ENCODE assay signal across 8 mouse cellular contexts in genomic region chr15:86057413-86057812, GRCm38 (mm10). TPM values are rescaled to one million over a fixed set of nuclear protein-coding genes. Genes with fewer than 3 reads are reported as not detected.
DNase-seq lines count a peak whose midpoint lies in the region; ATAC-seq and TF ChIP-seq lines count a peak whose summit lies in the region.

Gene Gramd4 (plus strand): TSS chr15:86057695.

- H3K27ac ChIP-seq in left cerebral cortex, adult 2 months, result peak within 1 kb of the TSS; percentile 87
- H3K27ac ChIP-seq in bone marrow, adult 2 months (ENCODE audit: control insufficient read depth, insufficient read depth, low read depth, low read length, poor library complexity), result peak within 1 kb of the TSS; percentile 13; the same call in 1 of the 2 replicates
- H3K27ac ChIP-seq in forebrain, embryonic 13.5 days, result peak within 1 kb of the TSS; percentile 71
- H3K27ac ChIP-seq in hindbrain, embryonic 15.5 days (replicated peaks), result peak within 1 kb of the TSS; percentile 98
- no peak within 1 kb of the TSS for H3K27ac ChIP-seq in liver, embryonic 14.5 days
- H3K27ac ChIP-seq in stomach, embryonic 15.5 days, result peak within 1 kb of the TSS; percentile 28

- H3K4me1 ChIP-seq in bone marrow, adult 2 months (ENCODE audit: control insufficient read depth, insufficient read depth, low read length), result peaks cover 10% of the 10 kb centered on the region
- H3K4me1 ChIP-seq in forebrain, embryonic 13.5 days, result peaks cover 42% of the 10 kb centered on the region
- peaks cover 43% of the 10 kb centered on the region for H3K4me1 ChIP-seq in hindbrain, embryonic 15.5 days (replicated peaks)
- peaks cover 31 to 55% of the 10 kb centered on the region in 2 experiments for H3K4me1 ChIP-seq in liver, embryonic 14.5 days (replicated peaks; ENCODE audit: control insufficient read depth in 2 of 2, insufficient read depth in 2 of 2, low read length in 1 of 2)
- H3K4me1 ChIP-seq in stomach, embryonic 15.5 days, result peaks cover 41% of the 10 kb centered on the region

- intact Hi-C loops in left cerebral cortex, adult 2 months (cut with DNase I), result loop anchor here (10.0 kb wide), 1 partner anchor 157 kb away; the partner anchor contains the start of gene Tbc1d22a

- no peak for TF ChIP-seq EP300 in liver, embryonic 14.5 days (IDR thresholded peaks at IDR 0.05; ENCODE audit: low read depth)

- H3K4me2 ChIP-seq in forebrain, embryonic 13.5 days, result peak within 1 kb of the TSS; percentile 78
- H3K4me2 ChIP-seq in hindbrain, embryonic 15.5 days, result peak within 1 kb of the TSS; percentile 83
- peak within 1 kb of the TSS; percentile 72 for H3K4me2 ChIP-seq in liver, embryonic 14.5 days (ENCODE audit: low read depth)
- peak within 1 kb of the TSS; percentile 97 for H3K4me2 ChIP-seq in stomach, embryonic 15.5 days

- no peak for ATAC-seq in forebrain, embryonic 13.5 days
- ATAC-seq in hindbrain, embryonic 15.5 days (ENCODE audit: low FRiP score, low read depth), result no peak
- no peak for ATAC-seq in liver, embryonic 14.5 days (ENCODE audit: insufficient read depth)
- ATAC-seq in stomach, embryonic 15.5 days (ENCODE audit: insufficient read depth, low FRiP score, low read depth), result no peak
- ATAC-seq in frontal cortex, adult (ENCODE audit: low TSS enrichment), result no peak

- TF ChIP-seq POLR2A in bone marrow, adult 2 months (IDR thresholded peaks at IDR 0.05; ENCODE audit: borderline replicate concordance, control insufficient read depth, low read depth, low read length), result no peak

- H3K4me3 ChIP-seq in left cerebral cortex, adult 2 months, result peak within 1 kb of the TSS; percentile 55
- H3K4me3 ChIP-seq in bone marrow, adult 2 months (replicated peaks; ENCODE audit: control insufficient read depth, low read depth, low read length), result peak within 1 kb of the TSS; percentile 53
- peak within 1 kb of the TSS; percentile 81 for H3K4me3 ChIP-seq in forebrain, embryonic 13.5 days
- H3K4me3 ChIP-seq in hindbrain, embryonic 15.5 days, result peak within 1 kb of the TSS; percentile 93
- peak within 1 kb of the TSS; percentile 60 to 62 for H3K4me3 ChIP-seq in liver, embryonic 14.5 days (ENCODE audit: insufficient read depth in 1 of 2, low read depth in 2 of 2, low read length in 2 of 2)
- peak within 1 kb of the TSS; percentile 76 for H3K4me3 ChIP-seq in stomach, embryonic 15.5 days (replicated peaks)

- no peak for DNase-seq in left cerebral cortex, adult 2 months (ENCODE audit: extremely low spot score in 1 of 2, low spot score in 2 of 2)
- no peak for DNase-seq in left cerebral cortex, adult 9 months (ENCODE audit: low spot score in 2 of 2)
- no peak for DNase-seq in liver, embryonic 14.5 days (ENCODE audit: low read depth in 3 of 3, low spot score in 3 of 3)

- H3K9me3 ChIP-seq in forebrain, embryonic 13.5 days (replicated peaks), result no peaks in the 10 kb centered on the region
- no peaks in the 10 kb centered on the region for H3K9me3 ChIP-seq in hindbrain, embryonic 15.5 days
- no peaks in the 10 kb centered on the region for H3K9me3 ChIP-seq in liver, embryonic 14.5 days (ENCODE audit: control insufficient read depth, low read length)
- no peaks in the 10 kb centered on the region for H3K9me3 ChIP-seq in stomach, embryonic 15.5 days

- no peaks in the 10 kb centered on the region for H3K36me3 ChIP-seq in forebrain, embryonic 13.5 days (ENCODE audit: poor library complexity, severe bottlenecking)
- H3K36me3 ChIP-seq in hindbrain, embryonic 15.5 days, result no peaks in the 10 kb centered on the region
- H3K36me3 ChIP-seq in liver, embryonic 14.5 days (replicated peaks; ENCODE audit: control insufficient read depth, insufficient read depth, low read depth), result no peaks in the 10 kb centered on the region
- no peaks in the 10 kb centered on the region for H3K36me3 ChIP-seq in stomach, embryonic 15.5 days

- peak within 1 kb of the TSS; percentile 98 for H3K9ac ChIP-seq in forebrain, embryonic 13.5 days
- H3K9ac ChIP-seq in hindbrain, embryonic 15.5 days, result peak within 1 kb of the TSS; percentile 100
- peak within 1 kb of the TSS; percentile 67 for H3K9ac ChIP-seq in liver, embryonic 14.5 days (replicated peaks)
- H3K9ac ChIP-seq in stomach, embryonic 15.5 days, result peak within 1 kb of the TSS; percentile 29; the same call in 1 of the 2 replicates

- 24% methylated on average over 6 of the region's 6 CpGs for WGBS in bone marrow, adult 2 months
- 25% methylated on average over 6 of the region's 6 CpGs for WGBS in forebrain, embryonic 13.5 days
- 34% methylated on average over 6 of the region's 6 CpGs for WGBS in hindbrain, embryonic 15.5 days
- 37% methylated on average over 6 of the region's 6 CpGs for WGBS in liver, embryonic 14.5 days (ENCODE audit: insufficient replicate concordance)
- WGBS in stomach, embryonic 15.5 days, result 27% methylated on average over 6 of the region's 6 CpGs

- no peak for TF ChIP-seq CTCF in left cerebral cortex, adult 2 months (IDR thresholded peaks at IDR 0.05)
- no peak for TF ChIP-seq CTCF in bone marrow, adult 2 months (IDR thresholded peaks at IDR 0.05; ENCODE audit: control insufficient read depth, insufficient read depth, low read length)
- no peak for TF ChIP-seq CTCF in liver, embryonic 14.5 days (IDR thresholded peaks at IDR 0.05; ENCODE audit: low read depth)

- H3K27me3 ChIP-seq in forebrain, embryonic 13.5 days, result no peaks in the 10 kb centered on the region
- H3K27me3 ChIP-seq in hindbrain, embryonic 15.5 days, result no peaks in the 10 kb centered on the region
- H3K27me3 ChIP-seq in liver, embryonic 14.5 days (ENCODE audit: control insufficient read depth, insufficient read depth, low read length), result no peaks in the 10 kb centered on the region
- H3K27me3 ChIP-seq in stomach, embryonic 15.5 days (replicated peaks), result no peaks in the 10 kb centered on the region

RNA-seq across cellular contexts. Expression of gene Gramd4, which starts in this region (rescaled TPM):
- total RNA-seq in left cerebral cortex, adult 2 months (2021), result 10 to 100 TPM; 46.2 to 51.7 TPM
- 14.1 and 20.7 TPM in 2 replicates for polyA plus RNA-seq in bone marrow, adult 2 months (2011; ENCODE audit: insufficient read depth, insufficient read length, low replicate concordance, missing spikeins)
- 30.1 and 31.6 TPM in 2 replicates for polyA plus RNA-seq in forebrain, embryonic 13.5 days (2015; fragmentation: Nextera tagmentation; extraction: Ambion mirVana)
- 31.6 and 33.4 TPM in 2 replicates for polyA plus RNA-seq in hindbrain, embryonic 15.5 days (2015; fragmentation: Nextera tagmentation; extraction: Ambion mirVana)
- polyA plus RNA-seq in liver, embryonic 14.5 days (2012; rRNA removed), result 6.1 and 7.5 TPM in 2 replicates
- 2.5 and 4.0 TPM in 2 replicates for polyA plus RNA-seq in liver, embryonic 14.5 days (2014; fragmentation: Nextera tagmentation; extraction: Ambion mirVana)
- 13.8 and 15.2 TPM in 2 replicates for polyA plus RNA-seq in stomach, embryonic 15.5 days (2015; fragmentation: Nextera tagmentation; extraction: Ambion mirVana)

Comparison
In these comparisons a context has a peak if more than half of its experiments do, and no peak if none do; other contexts are left out.
1. H3K9ac ChIP-seq: peak in every context shown above with its lines; median percentile 100 in hindbrain, embryonic 15.5 days; 98 in forebrain, embryonic 13.5 days; 67 in liver, embryonic 14.5 days; 29 in stomach, embryonic 15.5 days.